Mouse (Mus musculus) ES-E14 (cell line): ENCODE data around the gene Cfap99. TPM values are rescaled to one million over a fixed set of nuclear protein-coding genes. Genes with fewer than 3 reads are reported as not detected.

Experiments used
- DNase-seq: peaks from one replicate; pipeline ENCODE4 v3.0.0-alpha.2; 2013; ENCODE audit warnings: low read depth, low spot score
- H3K27ac ChIP-seq: 2 replicates; pipeline ENCODE4 v1.5.1; 2012; ENCODE audit warnings: low read depth, mild to moderate bottlenecking, low read length, moderate library complexity, mixed read lengths; ENCODE audit not compliant: poor library complexity, insufficient read depth, severe bottlenecking
- H3K36me3 ChIP-seq: 2 replicates; pipeline ENCODE4 v1.6.1; 2012; ENCODE audit warnings: mild to moderate bottlenecking, low read length, moderate library complexity, mixed read lengths; ENCODE audit not compliant: control insufficient read depth, poor library complexity, insufficient read depth, severe bottlenecking
- H3K4me1 ChIP-seq, 2 experiments: fragments of 150-350 bp in 1 of 2; sonication (generic) in 1 of 2; 2 replicates each; pipeline ENCODE4 v1.6.1; 2012; ENCODE audit warnings: low read length in 2 of 2, mild to moderate bottlenecking in 1 of 2, mixed read lengths in 1 of 2; ENCODE audit not compliant: control insufficient read depth in 2 of 2, insufficient read depth in 2 of 2, poor library complexity in 1 of 2
- H3K4me3 ChIP-seq, 2 experiments: fragments of 150-350 bp in 1 of 2; sonication (generic) in 1 of 2; 2 replicates each; pipeline ENCODE4 v1.5.1; 2012; ENCODE audit warnings: low read length in 2 of 2, low read depth in 1 of 2, mild to moderate bottlenecking in 1 of 2, mixed read lengths in 1 of 2; ENCODE audit not compliant: insufficient read depth in 1 of 2, poor library complexity in 1 of 2, severe bottlenecking in 1 of 2
- H3K9ac ChIP-seq: 2 replicates; pipeline ENCODE4 v1.6.1; 2012; ENCODE audit warnings: low read depth, mild to moderate bottlenecking, low read length, mixed read lengths; ENCODE audit not compliant: poor library complexity, insufficient read depth, severe bottlenecking
- H3K9me3 ChIP-seq: fragments of 150-350 bp; sonication (generic); 2 replicates; pipeline ENCODE4 v1.6.1; 2012; ENCODE audit warnings: low read depth, mild to moderate bottlenecking, low read length; ENCODE audit not compliant: control insufficient read depth, insufficient read depth
- CHD2 ChIP-seq: IDR thresholded peaks from 2 replicates; pipeline ENCODE4 v1.6.1; 2014; ENCODE audit warnings: mild to moderate bottlenecking, low read depth, low read length, inconsistent platforms
- HCFC1 ChIP-seq: IDR thresholded peaks from 2 replicates; pipeline ENCODE4 v1.6.1; 2012; ENCODE audit warnings: low read length, inconsistent platforms, borderline replicate concordance; ENCODE audit not compliant: insufficient read depth
- MAFK ChIP-seq: IDR thresholded peaks from 2 replicates; pipeline ENCODE4 v1.6.1; 2014; ENCODE audit warnings: mild to moderate bottlenecking, low read depth, low read length, inconsistent platforms; ENCODE audit not compliant: insufficient read depth
- ZC3H11A ChIP-seq: IDR thresholded peaks from 2 replicates; pipeline ENCODE4 v1.6.1; 2012; ENCODE audit warnings: low read depth, mild to moderate bottlenecking, inconsistent platforms, low read length, borderline replicate concordance
- ZNF384 ChIP-seq: IDR thresholded peaks from 2 replicates; pipeline ENCODE4 v1.6.1; 2012; ENCODE audit warnings: low read depth, low read length, inconsistent platforms
- in situ Hi-C, 2 experiments: fragments of 600-800 bp; cut with MboI; formaldehyde crosslinking; loops; one replicate each; pipeline ENCODE4 v1.15.1; 2025; ENCODE audit warnings: low sequenced_read_pairs in 2 of 2, inconsistent platforms in 1 of 2; ENCODE audit not compliant: unreplicated experiment in 2 of 2
- total RNA-seq: library from RNA; depleted of rRNA; stranded (reverse); fragments of 300-350 nt; gene quantifications from 2 replicates; pipeline ENCODE4 v1.2.3, GENCODE M21; 2012; rRNA removed

Gene Cfap99
- total RNA-seq = 0.22 and 0.42 TPM in 2 replicates

- H3K27ac ChIP-seq = no peak within 1 kb of the TSS
- no peak for TF ChIP-seq CHD2
- TF ChIP-seq HCFC1 = peak; percentile 88
Observed at GRCm38 (mm10) chr5:34288154-34288716, at the start of gene Cfap99, which contains the start of gene Zfyve28. Gene Cfap99 (plus strand): TSS chr5:34288600. Gene Zfyve28 (minus strand): TSS chr5:34288449.

GRCm38 (mm10) chr5:34242224-34242963, 46.0 kb upstream of the Cfap99 start:
- H3K9ac ChIP-seq = no peak overlapping the region
- in situ Hi-C loops = no loop called here
- DNase-seq = no peak
- H3K4me3 ChIP-seq = no peak overlapping the region
- no peak for TF ChIP-seq HCFC1
- peak; percentile 50; the same call in 1 of the 2 replicates for TF ChIP-seq MAFK
- no peak overlapping the region for H3K27ac ChIP-seq
- H3K9me3 ChIP-seq = no peaks in the 10 kb centered on the region
- no peaks in the 10 kb centered on the region for H3K36me3 ChIP-seq
- no peaks in the 10 kb centered on the region for H3K4me1 ChIP-seq

More at GRCm38 (mm10) chr5:34288154-34288716, at the start of gene Cfap99, which contains the start of gene Zfyve28:
- peaks cover 10 to 12% of the 10 kb centered on the region in 2 experiments for H3K4me1 ChIP-seq
- H3K36me3 ChIP-seq = no peaks in the 10 kb centered on the region
- H3K9ac ChIP-seq = peak within 1 kb of the TSS; percentile 47
- no peaks in the 10 kb centered on the region for H3K9me3 ChIP-seq
- H3K4me3 ChIP-seq = peak within 1 kb of the TSS; percentile 75 to 82
- no peak for DNase-seq
- in situ Hi-C loops = no loop called here

DNA sequence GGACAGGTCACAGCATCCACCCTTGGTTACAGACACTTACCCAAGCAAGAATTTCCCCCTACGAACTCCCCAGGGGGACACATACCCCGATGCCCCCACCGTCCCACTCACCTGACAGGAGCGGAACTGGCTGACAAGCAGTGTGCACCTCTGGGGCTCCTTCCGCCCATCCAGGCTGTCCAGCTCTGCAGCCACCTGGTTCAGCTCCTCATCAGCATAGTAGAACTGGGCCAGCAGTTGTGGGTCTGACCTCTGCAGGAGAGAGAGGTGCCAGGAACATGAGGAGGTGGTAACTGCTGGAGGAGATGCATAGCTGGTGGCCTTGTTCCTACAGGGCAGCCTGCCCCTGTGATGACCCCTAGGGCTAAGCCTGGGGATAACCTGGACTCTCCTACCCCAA, 45.3 kb upstream of the Cfap99 start:
- no peaks in the 10 kb centered on the region for H3K9me3 ChIP-seq

DNA sequence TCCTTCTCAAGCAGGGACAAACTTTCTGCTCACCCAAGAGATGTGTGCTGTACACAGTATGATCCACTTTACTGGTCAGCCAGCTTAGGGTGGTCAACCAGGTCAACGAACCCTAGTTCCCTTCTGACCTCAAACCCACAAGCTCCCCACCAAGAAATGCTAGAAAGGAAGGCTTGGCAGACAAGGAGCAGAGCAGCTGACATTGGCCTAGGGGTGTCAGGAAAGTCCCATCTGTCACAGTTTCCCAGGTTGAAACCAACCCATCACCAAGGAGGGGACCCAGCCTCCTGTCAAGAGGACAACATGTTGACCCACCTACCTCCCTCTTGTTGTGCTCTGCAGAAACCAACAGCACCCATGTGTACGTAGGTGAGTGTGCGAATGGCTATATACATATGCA, 42.0 kb upstream of the Cfap99 start:
- Histone ChIP-seq H3K4me1 (no peaks in the 10 kb centered on the region), H3K4me3 (no peak overlapping the region), H3K9ac (no peak overlapping the region), H3K27ac (no peak overlapping the region), H3K9me3 (no peaks in the 10 kb centered on the region), H3K36me3 (no peaks in the 10 kb centered on the region)
- DNase-seq = no peak
- TF ChIP-seq ZNF384 (no peak), MAFK (no peak)
- in situ Hi-C loops = no loop called here

More for the DNA sequence above, 45.3 kb upstream of the Cfap99 start:
- H3K36me3 ChIP-seq = no peaks in the 10 kb centered on the region
- H3K9ac ChIP-seq = no peak overlapping the region
- in situ Hi-C loops = no loop called here
- no peaks in the 10 kb centered on the region for H3K4me1 ChIP-seq
- TF ChIP-seq CHD2 (no peak), ZNF384 (no peak), ZC3H11A (no peak), HCFC1 (no peak), MAFK (no peak)
- DNase-seq = no peak
- H3K27ac ChIP-seq = no peak overlapping the region
- H3K4me3 ChIP-seq = no peak overlapping the region

- no peak overlapping the region for H3K9ac ChIP-seq
- TF ChIP-seq CHD2 = no peak
- TF ChIP-seq ZC3H11A = no peak
- no peak for TF ChIP-seq ZNF384
- TF ChIP-seq HCFC1 = no peak
- no peak for TF ChIP-seq MAFK
- no peak overlapping the region for H3K4me3 ChIP-seq
- in situ Hi-C loops = no loop called here
- no peak overlapping the region for H3K27ac ChIP-seq
- 0 out of 4 replicates have a peak, but pooled peaks cover 0 to 2% of the 10 kb centered on the region in 2 experiments for H3K4me1 ChIP-seq
- H3K36me3 ChIP-seq = no peaks in the 10 kb centered on the region
- DNase-seq = no peak
- H3K9me3 ChIP-seq = no peaks in the 10 kb centered on the region
Observed at GRCm38 (mm10) chr5:34249132-34249531, 39.3 kb upstream of the Cfap99 start.
